Comparison of ENCODE assay signal across 15 mouse cellular contexts in genomic region chr12:110891887-110892286, GRCm38 (mm10).
"Had no signal": no experiment of that assay in that cellular context is flagged by ENCODE, and none has a peak within 500 bp of the region (broad histone marks: within the 10 kb centered on the region; RNA-seq: fewer than 3 reads in every experiment).

No protein-coding gene starts in this region.

- H3K36me3 ChIP-seq: neural tube, embryonic 15.5 days; stomach, embryonic 15.5 days had no signal

- DNase-seq: retina, postnatal 1 day; right cerebral cortex, adult 18-20 months; right cerebral cortex, postnatal 14 days; right cerebral cortex, postnatal 25 days; right cerebral cortex, postnatal 4 days; spleen, adult 18-20 months; thymus, adult 18-20 months; thymus, adult 2 months; thymus, postnatal 14 days; thymus, postnatal 25 days; thymus, postnatal 36 days; thymus, postnatal 4 days had no signal

- H3K27ac ChIP-seq: neural tube, embryonic 15.5 days; stomach, embryonic 15.5 days; stomach, postnatal 0 days had no signal

- H3K9ac ChIP-seq: neural tube, embryonic 15.5 days; stomach, embryonic 15.5 days had no signal

- H3K9me3 ChIP-seq: neural tube, embryonic 15.5 days; stomach, embryonic 15.5 days had no signal

- H3K4me3 ChIP-seq: neural tube, embryonic 15.5 days; stomach, embryonic 15.5 days had no signal

- H3K4me2 ChIP-seq: neural tube, embryonic 15.5 days; stomach, embryonic 15.5 days had no signal

- H3K27me3 ChIP-seq: neural tube, embryonic 15.5 days; stomach, embryonic 15.5 days had no signal
